Mouse (Mus musculus) CH12.LX (cell line): ENCODE measurements around the gene Sestd1. TPM values are rescaled to one million over a fixed set of nuclear protein-coding genes. Genes with fewer than 3 reads are reported as not detected.

ENCODE experiments used
- DNase-seq: peaks from one replicate; pipeline ENCODE4 v3.0.0-alpha.2; 2013; ENCODE audit errors: extremely low read depth
- H3K27ac ChIP-seq: 2 replicates; pipeline ENCODE4 v1.5.1; 2012; ENCODE audit warnings: low read depth, mild to moderate bottlenecking, control low read depth, moderate library complexity; ENCODE audit not compliant: insufficient read depth
- H3K27me3 ChIP-seq: replicated peaks from 2 replicates; pipeline ENCODE3; 2012; ENCODE audit warnings: inconsistent platforms
- H3K36me3 ChIP-seq, 2 experiments: replicated peaks in 1 of 2; 2 replicates each; pipeline versions ENCODE3 to v1.6.1; 2012; ENCODE audit warnings: inconsistent platforms in 1 of 2, low read length in 1 of 2, mild to moderate bottlenecking in 1 of 2, mixed read lengths in 1 of 2, moderate library complexity in 1 of 2; ENCODE audit not compliant: control insufficient read depth in 1 of 2, insufficient read depth in 1 of 2
- H3K4me1 ChIP-seq, 2 experiments: 2 replicates each; pipeline ENCODE4 v1.6.1; 2012; ENCODE audit warnings: inconsistent platforms in 1 of 2, moderate library complexity in 1 of 2; ENCODE audit not compliant: insufficient read depth in 2 of 2, control insufficient read depth in 1 of 2
- H3K4me2 ChIP-seq: 2 replicates; pipeline ENCODE4 v1.6.1; 2012; ENCODE audit warnings: low read depth, mild to moderate bottlenecking, control low read depth; ENCODE audit not compliant: poor library complexity, insufficient read depth, severe bottlenecking
- H3K4me3 ChIP-seq, 3 experiments: fragments of 150-350 bp in 1 of 3; sonication (generic) in 1 of 3; replicated peaks in 1 of 3; 2 replicates each; pipeline versions ENCODE3 to v1.5.1; 2011 to 2012; ENCODE audit warnings: low read depth in 2 of 3, low read length in 2 of 3, mild to moderate bottlenecking in 2 of 3, moderate library complexity in 2 of 3, control low read depth in 1 of 3, improper control_type of control experiment in 1 of 3, inconsistent platforms in 1 of 3, mixed read lengths in 1 of 3; ENCODE audit not compliant: poor library complexity in 1 of 3
- H3K79me2 ChIP-seq: replicated peaks from 2 replicates; pipeline ENCODE4 v1.6.1; 2012; ENCODE audit warnings: mild to moderate bottlenecking, moderate library complexity; ENCODE audit not compliant: control insufficient read depth, poor library complexity, insufficient read depth, severe bottlenecking; ENCODE audit errors: extremely low read depth
- H3K9ac ChIP-seq: 2 replicates; pipeline ENCODE4 v1.6.1; 2012; ENCODE audit warnings: low read depth, mild to moderate bottlenecking, control low read depth, moderate library complexity; ENCODE audit not compliant: insufficient read depth
- H3K9me3 ChIP-seq: replicated peaks from 2 replicates; pipeline ENCODE3; 2012; ENCODE audit warnings: low read length, inconsistent platforms, mixed read lengths
- BHLHE40 ChIP-seq: IDR thresholded peaks from 2 replicates; pipeline ENCODE4 v1.6.1; 2011; ENCODE audit warnings: mild to moderate bottlenecking, low read depth, low read length, improper control_type of control experiment
- E2F4 ChIP-seq: IDR thresholded peaks from 2 replicates; pipeline ENCODE4 v1.6.1; 2011; ENCODE audit warnings: low read depth, low read length, improper control_type of control experiment; ENCODE audit not compliant: insufficient replicate concordance
- ELF1 ChIP-seq: IDR thresholded peaks from 2 replicates; pipeline ENCODE4 v1.6.1; 2014; ENCODE audit warnings: low read depth, mild to moderate bottlenecking, inconsistent platforms, low read length, improper control_type of control experiment
- EP300 ChIP-seq: IDR thresholded peaks from 2 replicates; pipeline ENCODE4 v1.6.1; 2011; ENCODE audit warnings: low read length, improper control_type of control experiment
- ETS1 ChIP-seq: conservative IDR thresholded peaks from 2 replicates; pipeline ENCODE4 v1.6.1; 2012; ENCODE audit warnings: low read depth, mild to moderate bottlenecking, inconsistent platforms, low read length, improper control_type of control experiment, moderate library complexity
- HCFC1 ChIP-seq: IDR thresholded peaks from 2 replicates; pipeline ENCODE4 v1.6.1; 2012; ENCODE audit warnings: low read depth, mild to moderate bottlenecking, inconsistent platforms, low read length, improper control_type of control experiment
- IRF4 ChIP-seq: IDR thresholded peaks from 2 replicates; pipeline ENCODE4 v1.6.1; 2014; ENCODE audit warnings: low read depth, mild to moderate bottlenecking, inconsistent platforms, low read length, improper control_type of control experiment
- JUN ChIP-seq: IDR thresholded peaks from 2 replicates; pipeline ENCODE4 v1.6.1; 2011; ENCODE audit warnings: low read depth, mild to moderate bottlenecking, low read length, improper control_type of control experiment, moderate library complexity; ENCODE audit not compliant: insufficient read depth
- KAT2A ChIP-seq: IDR thresholded peaks from 2 replicates; pipeline ENCODE4 v1.6.1; 2012; ENCODE audit warnings: low read length, improper control_type of control experiment, inconsistent platforms; ENCODE audit not compliant: insufficient replicate concordance
- MAFK ChIP-seq: IDR thresholded peaks from 2 replicates; pipeline ENCODE4 v1.6.1; 2011; ENCODE audit warnings: low read length, improper control_type of control experiment; ENCODE audit not compliant: insufficient replicate concordance
- MAZ ChIP-seq: IDR thresholded peaks from 2 replicates; pipeline ENCODE4 v1.6.1; 2012; ENCODE audit warnings: low read depth, mild to moderate bottlenecking, inconsistent platforms, low read length, improper control_type of control experiment, moderate library complexity
- MEF2A ChIP-seq: IDR thresholded peaks from 2 replicates; pipeline ENCODE4 v1.6.1; 2014; ENCODE audit warnings: low read depth, mild to moderate bottlenecking, inconsistent platforms, low read length, improper control_type of control experiment, borderline replicate concordance
- MXI1 ChIP-seq: IDR thresholded peaks from 2 replicates; pipeline ENCODE4 v1.6.1; 2011; ENCODE audit warnings: mild to moderate bottlenecking, low read depth, low read length, improper control_type of control experiment
- MYC ChIP-seq: IDR thresholded peaks from 2 replicates; pipeline ENCODE4 v1.6.1; 2011; ENCODE audit warnings: low read depth, mild to moderate bottlenecking, improper control_type of control experiment, low read length
- POLR2A ChIP-seq: IDR thresholded peaks from 2 replicates; pipeline ENCODE4 v1.6.1; 2011; ENCODE audit warnings: low read depth, mild to moderate bottlenecking, improper control_type of control experiment, low read length
- RAD21 ChIP-seq: IDR thresholded peaks from 2 replicates; pipeline ENCODE4 v1.6.1; 2011; ENCODE audit warnings: low read depth, mild to moderate bottlenecking, low read length, improper control_type of control experiment, moderate library complexity
- RCOR1 ChIP-seq: conservative IDR thresholded peaks from 2 replicates; pipeline ENCODE4 v1.6.1; 2012; ENCODE audit warnings: low read depth, mild to moderate bottlenecking, inconsistent platforms, low read length, improper control_type of control experiment
- SIN3A ChIP-seq: IDR thresholded peaks from 2 replicates; pipeline ENCODE4 v1.6.1; 2012; ENCODE audit warnings: low read length, improper control_type of control experiment, inconsistent platforms
- SMC3 ChIP-seq: IDR thresholded peaks from 2 replicates; pipeline ENCODE4 v1.6.1; 2011; ENCODE audit warnings: low read depth, low read length, improper control_type of control experiment
- TBP ChIP-seq: conservative IDR thresholded peaks from 2 replicates; pipeline ENCODE4 v1.6.1; 2011; ENCODE audit warnings: low read depth, low read length, improper control_type of control experiment
- TCF12 ChIP-seq: IDR thresholded peaks from 2 replicates; pipeline ENCODE4 v1.6.1; 2014; ENCODE audit warnings: low read depth, mild to moderate bottlenecking, inconsistent platforms, low read length, improper control_type of control experiment
- UBTF ChIP-seq: IDR thresholded peaks from 2 replicates; pipeline ENCODE4 v1.6.1; 2012; ENCODE audit warnings: low read depth, mild to moderate bottlenecking, inconsistent platforms, low read length, improper control_type of control experiment, moderate library complexity
- USF2 ChIP-seq: conservative IDR thresholded peaks from 2 replicates; pipeline ENCODE4 v1.6.1; 2011; ENCODE audit warnings: low read depth, low read length, improper control_type of control experiment
- ZC3H11A ChIP-seq: IDR thresholded peaks from 2 replicates; pipeline ENCODE4 v1.6.1; 2012; ENCODE audit warnings: low read depth, mild to moderate bottlenecking, inconsistent platforms, low read length, improper control_type of control experiment
- ZMIZ1 ChIP-seq: IDR thresholded peaks from 2 replicates; pipeline ENCODE4 v1.6.1; 2012; ENCODE audit warnings: low read depth, mild to moderate bottlenecking, inconsistent platforms, low read length, improper control_type of control experiment
- dilution Hi-C: fragments of 300-500 bp; cut with MboI; formaldehyde crosslinking; loops from 2 replicates; pipeline ENCODE4 v1.14.3; 2020; ENCODE audit warnings: low sequenced_read_pairs; ENCODE audit not compliant: extremely low pct_unique_long_range_greater_than_20kb, extremely low pct_ligation_motif_present
- in situ Hi-C: fragments of 300-500 bp; cut with MboI; formaldehyde crosslinking; loops from 3 replicates; pipeline ENCODE4 v1.14.3; 2019; ENCODE audit warnings: low sequenced_read_pairs, low pct_ligation_motif_present, low pct_unique_long_range_greater_than_20kb, mixed read lengths
- polyA plus RNA-seq: library from polyadenylated mRNA; unstranded; fragments of >175 nt; gene quantifications from 2 replicates; pipeline ENCODE4 v1.2.1, GENCODE M21; 2012; ENCODE audit warnings: low read depth; ENCODE audit not compliant: insufficient read length
- total RNA-seq, 2 experiments: library from RNA; depleted of rRNA; stranded (reverse); fragments of 300-350 nt in 1 of 2; fragments of >200 nt in 1 of 2; gene quantifications; 2 replicates each; pipeline ENCODE4 v1.2.3; 2012 to 2014

The Sestd1 gene
- total and polyA plus RNA-seq, 3 experiments, result not detected

DNA sequence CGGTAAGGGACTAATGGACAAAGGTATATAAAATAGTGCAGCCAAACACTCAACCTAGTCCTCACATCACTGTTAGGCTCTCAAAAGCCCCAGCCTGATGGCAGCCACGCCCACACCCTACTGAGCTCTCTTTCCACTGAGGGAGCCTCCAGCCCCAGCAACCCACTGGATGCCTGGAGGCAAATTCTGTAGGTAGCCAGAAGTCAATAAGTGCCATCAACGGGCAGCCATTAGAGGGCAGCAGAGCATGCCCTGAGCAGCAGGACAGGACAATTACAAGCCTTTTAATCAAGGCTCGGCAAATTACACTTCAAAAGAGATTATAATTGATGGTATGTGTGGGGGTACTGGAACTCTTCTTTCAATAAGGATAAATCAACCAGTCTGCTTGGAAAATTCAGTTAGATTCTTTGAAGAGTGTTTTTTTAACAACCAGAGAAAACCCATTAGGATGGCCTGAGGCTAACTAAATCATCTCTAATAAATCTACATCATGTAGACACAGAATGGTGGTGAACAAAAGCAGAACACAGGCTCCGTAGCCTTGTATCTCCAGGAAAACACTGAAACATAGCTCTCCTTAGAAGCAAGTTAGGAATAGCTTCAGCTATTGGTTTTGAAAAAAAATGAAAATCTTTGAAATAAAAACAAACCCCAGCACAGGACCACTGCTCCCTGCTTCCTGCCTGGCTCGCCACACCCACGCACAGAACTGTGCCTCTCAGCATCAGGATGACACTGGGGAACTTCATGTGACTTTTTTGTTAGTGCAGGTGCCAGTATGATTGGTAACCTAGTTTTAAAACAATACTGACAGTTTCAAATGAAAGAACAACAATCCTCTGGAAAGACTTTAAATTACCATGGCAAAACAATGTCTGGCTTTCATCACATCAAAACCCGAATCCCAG, 30.4 kb downstream of the Sestd1 start:
- Histone ChIP-seq H3K4me3 (no peak overlapping the region), H3K79me2 (no peaks in the 10 kb centered on the region), H3K4me2 (no peak overlapping the region), H3K9me3 (peaks cover 71% of the 10 kb centered on the region), H3K4me1 (no peaks in the 10 kb centered on the region), H3K27me3 (no peaks in the 10 kb centered on the region), H3K27ac (no peak overlapping the region), H3K36me3 (no peaks in the 10 kb centered on the region), H3K9ac (no peak overlapping the region)
- in situ Hi-C loops (no loop called here), dilution Hi-C loops (no loop called here)
- DNase-seq, result no peak
- TF ChIP-seq BHLHE40 (no peak), RAD21 (no peak), MXI1 (no peak), JUN (no peak), E2F4 (no peak), KAT2A (no peak), SIN3A (no peak), USF2 (no peak), MYC (no peak), IRF4 (no peak), RCOR1 (no peak), ZC3H11A (no peak), ETS1 (no peak), HCFC1 (no peak), MAFK (no peak), TBP (no peak)

DNA sequence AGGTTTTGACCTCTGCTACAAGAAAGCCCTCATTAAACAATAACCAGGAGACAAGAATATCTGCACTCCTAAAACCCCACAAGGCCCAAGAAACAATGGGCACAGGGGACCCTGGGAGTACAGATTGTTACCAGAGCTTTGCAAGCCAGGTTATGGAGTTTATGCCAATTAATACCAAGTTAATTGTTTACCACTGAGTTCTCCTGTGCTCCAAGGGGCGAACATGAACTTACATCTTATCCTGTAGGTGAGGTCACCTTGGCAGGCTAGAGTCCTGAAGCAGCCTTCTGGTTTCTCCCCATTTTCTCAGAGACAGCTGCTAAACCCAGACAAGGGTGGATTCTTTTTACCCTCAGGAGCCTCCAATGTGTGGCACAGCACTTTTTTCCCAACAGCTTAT, 32.0 kb downstream of the Sestd1 start:
- no peaks in the 10 kb centered on the region for H3K79me2 ChIP-seq
- TF ChIP-seq KAT2A (no peak), SMC3 (no peak), JUN (no peak), POLR2A (no peak), ELF1 (no peak), TCF12 (no peak), MEF2A (no peak), MAZ (no peak), MXI1 (no peak), EP300 (no peak), MYC (no peak), UBTF (no peak), ZMIZ1 (no peak)
- H3K36me3 ChIP-seq, result no peaks in the 10 kb centered on the region
- DNase-seq, result no peak
- H3K27ac ChIP-seq, result no peak overlapping the region
- H3K9ac ChIP-seq, result no peak overlapping the region
- in situ Hi-C loops, result no loop called here
- H3K9me3 ChIP-seq, result peaks cover 68% of the 10 kb centered on the region
- no peak overlapping the region for H3K4me2 ChIP-seq
- H3K4me3 ChIP-seq, result no peak overlapping the region
- no peaks in the 10 kb centered on the region for H3K27me3 ChIP-seq
- dilution Hi-C loops, result no loop called here
- H3K4me1 ChIP-seq, result no peaks in the 10 kb centered on the region
